Mouse (Mus musculus): ENCODE data around the gene Gm28048.

Gene Gm28048

DNA sequence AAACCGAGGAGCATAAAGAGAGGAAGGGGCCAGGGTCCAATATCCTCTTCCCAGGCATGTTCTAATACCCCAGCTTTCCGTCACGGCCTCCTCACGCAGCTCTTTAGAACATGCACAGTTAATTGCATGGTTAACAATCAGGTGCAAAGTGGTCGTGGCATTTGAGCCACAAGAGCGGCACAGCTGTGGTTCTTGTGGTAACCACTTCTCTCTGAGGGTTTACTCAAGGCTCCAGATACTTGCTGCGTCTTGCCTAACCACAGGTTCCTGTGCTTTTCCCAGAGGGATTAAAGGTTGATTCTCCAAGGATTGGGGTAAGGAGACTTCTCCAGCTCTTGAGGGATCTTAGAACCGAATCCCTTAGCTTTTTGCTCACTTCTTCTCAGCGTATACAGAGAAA is 90.6 kb downstream of the Gm28048 start:
- DNase-seq (ENCODE audit: low spot score in 2 of 2) = no peak

- DNase-seq (ENCODE audit: low spot score in 2 of 2) = no peak
Observed at GRCm38 (mm10) chr11:22889224-22889623, 92.7 kb downstream of the Gm28048 start.

- no peak for DNase-seq (ENCODE audit: low spot score in 2 of 2)
Observed at GRCm38 (mm10) chr11:22886991-22887390, 94.9 kb downstream of the Gm28048 start.

- DNase-seq (ENCODE audit: low spot score in 2 of 2) = no peak
Observed at GRCm38 (mm10) chr11:22885350-22885749, 96.5 kb downstream of the Gm28048 start.

DNA sequence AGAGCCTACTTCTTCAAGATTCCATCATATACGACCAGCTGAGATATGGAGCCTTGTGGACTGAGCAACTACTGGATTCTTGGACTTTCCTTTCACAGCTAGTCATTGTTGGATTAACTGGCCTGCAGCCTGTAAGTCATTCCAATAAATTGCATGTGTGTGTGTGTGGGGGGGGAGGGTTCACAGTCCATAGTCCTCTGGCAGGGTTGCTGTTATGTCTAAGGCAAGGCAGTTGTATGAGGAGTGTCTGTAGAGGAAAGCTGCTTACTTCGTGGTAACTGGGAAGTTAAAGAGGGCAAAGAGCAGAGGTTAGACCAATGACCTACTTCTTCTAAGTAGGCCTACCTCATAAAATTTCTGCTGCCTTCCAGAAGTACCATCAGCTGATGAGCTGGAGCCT is 98.2 kb downstream of the Gm28048 start:
- no peak for DNase-seq (ENCODE audit: low spot score in 2 of 2)

GRCm38 (mm10) chr11:22882926-22883325 is 99.0 kb downstream of the Gm28048 start:
- no peak for DNase-seq (ENCODE audit: low spot score in 2 of 2)

DNA sequence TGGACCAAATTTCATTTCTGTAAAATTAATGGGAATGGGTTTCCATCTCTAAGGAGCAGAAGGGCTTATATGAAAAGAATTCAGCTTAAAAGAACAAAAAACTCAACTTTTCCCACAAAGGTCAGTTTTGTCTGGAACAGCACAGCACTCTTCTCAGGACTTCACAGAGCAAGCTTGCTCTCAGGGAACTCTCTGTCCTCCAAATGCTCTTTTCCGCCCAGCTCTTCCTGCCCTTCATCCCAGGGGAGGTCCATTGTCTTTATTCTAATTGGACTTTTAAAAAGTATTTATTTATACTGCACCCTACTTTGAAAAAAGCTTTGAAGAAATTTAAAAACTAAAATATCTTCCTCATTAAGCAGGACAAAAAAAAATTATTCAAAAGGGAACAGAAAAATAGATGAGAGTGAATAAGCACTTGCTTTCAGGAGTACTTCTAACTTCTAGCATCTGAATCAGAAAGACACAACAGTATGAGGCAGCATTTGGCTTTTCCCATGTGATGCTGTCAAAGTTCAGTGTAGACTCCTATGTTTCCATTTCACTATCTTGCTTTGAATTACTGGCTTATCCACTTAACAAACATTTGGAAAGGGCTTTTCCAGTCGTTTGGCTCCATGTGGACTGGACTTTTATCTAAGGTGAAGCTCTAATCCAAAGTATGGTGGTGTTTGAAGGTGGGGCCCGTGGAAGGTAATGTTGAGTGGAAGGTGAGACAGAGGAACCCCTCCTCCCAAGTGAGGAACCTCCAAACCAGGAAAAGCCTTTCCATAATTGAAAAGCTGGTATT is 101.3 kb downstream of the Gm28048 start:
- no peak for DNase-seq (ENCODE audit: low spot score in 2 of 2)

DNA sequence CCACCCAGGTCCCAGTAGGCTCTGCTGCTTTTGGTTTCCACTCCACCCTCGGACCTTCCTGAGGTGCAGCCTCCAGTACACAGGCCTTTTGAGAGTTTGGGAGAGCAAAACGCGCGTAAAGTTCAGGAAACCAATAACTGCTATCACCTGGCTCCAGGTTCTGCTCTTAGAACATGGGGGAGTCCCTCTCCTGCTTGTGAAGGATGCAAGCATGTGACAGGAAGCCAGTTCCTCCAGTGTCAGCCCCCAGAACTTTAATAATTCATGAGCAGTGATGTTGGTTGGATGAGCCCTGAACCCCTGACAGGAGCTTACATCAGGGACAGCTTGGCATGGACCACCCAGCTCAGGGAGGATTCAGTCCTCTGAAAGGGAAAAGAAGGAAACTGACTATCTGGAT is 102.2 kb downstream of the Gm28048 start:
- DNase-seq (ENCODE audit: low spot score in 2 of 2) = no peak

- no peak for DNase-seq (ENCODE audit: low spot score in 2 of 2)
Observed at GRCm38 (mm10) chr11:22876680-22877330, 105.1 kb downstream of the Gm28048 start.

DNA sequence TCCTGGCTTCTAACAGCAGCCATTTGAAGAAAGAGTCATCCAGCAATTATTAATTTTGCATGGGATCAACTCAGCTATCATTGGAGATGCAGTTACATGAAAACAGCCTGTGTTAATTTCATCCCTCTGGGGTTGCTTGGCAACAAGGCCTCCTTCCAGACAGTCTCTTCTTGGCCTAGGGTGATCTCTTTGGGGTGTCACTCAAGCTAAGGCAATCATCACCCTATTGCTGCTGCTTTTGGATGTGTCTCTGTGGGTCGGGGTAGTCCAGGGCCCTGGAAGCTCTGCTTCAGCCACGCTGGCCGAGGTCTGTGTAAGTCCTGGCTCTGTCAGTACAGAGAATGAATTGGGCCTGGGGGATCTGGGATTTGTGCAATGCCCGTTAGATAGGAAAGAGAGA is 106.6 kb downstream of the Gm28048 start:
- no peak for DNase-seq (ENCODE audit: low spot score in 2 of 2)

- DNase-seq (ENCODE audit: low spot score in 2 of 2) = no peak
Observed at GRCm38 (mm10) chr11:22874747-22875146, 107.1 kb downstream of the Gm28048 start.

DNA sequence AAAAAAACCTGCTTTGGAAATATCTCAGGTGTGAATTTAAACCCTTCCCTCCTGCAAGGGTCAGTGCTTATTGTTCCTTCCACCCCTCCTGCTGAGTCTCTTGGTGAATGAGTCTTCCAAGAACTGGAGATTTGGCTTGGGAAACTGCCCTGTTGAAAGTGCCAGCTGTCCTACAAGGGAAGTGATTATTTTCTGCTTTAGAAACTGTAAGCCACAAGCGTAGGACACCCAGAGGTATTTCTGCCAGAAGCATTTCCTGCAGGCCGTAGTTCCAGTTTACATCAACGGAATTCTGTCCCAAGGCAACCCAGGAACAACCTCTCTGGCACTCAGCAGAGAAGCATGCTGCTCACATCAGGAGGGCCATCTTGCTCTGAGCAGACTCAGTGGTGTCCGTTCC is 108.5 kb downstream of the Gm28048 start:
- no peak for DNase-seq (ENCODE audit: low spot score in 2 of 2)

DNA sequence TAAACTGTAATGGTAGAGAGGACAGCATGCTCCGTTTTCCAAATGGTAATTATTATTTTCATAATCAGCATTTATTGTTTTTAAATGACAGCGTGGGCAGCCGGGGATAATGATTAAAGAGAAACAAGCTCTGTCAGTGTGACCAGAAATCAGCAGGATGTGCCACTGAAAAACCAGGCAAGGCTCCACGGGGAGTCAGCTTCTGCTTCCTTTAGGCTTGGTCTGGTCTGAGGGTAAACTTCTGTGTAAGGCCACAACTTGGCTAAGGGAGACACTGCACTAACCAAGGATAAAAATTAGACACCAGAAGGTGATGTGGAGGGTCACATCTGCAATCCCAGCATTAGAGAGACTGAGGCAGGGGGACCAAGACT is 109.6 kb downstream of the Gm28048 start:
- DNase-seq (ENCODE audit: low spot score in 2 of 2) = no peak

GRCm38 (mm10) chr11:22871628-22872306 is 110.1 kb downstream of the Gm28048 start:
- DNase-seq (ENCODE audit: low spot score in 2 of 2) = no peak

DNA sequence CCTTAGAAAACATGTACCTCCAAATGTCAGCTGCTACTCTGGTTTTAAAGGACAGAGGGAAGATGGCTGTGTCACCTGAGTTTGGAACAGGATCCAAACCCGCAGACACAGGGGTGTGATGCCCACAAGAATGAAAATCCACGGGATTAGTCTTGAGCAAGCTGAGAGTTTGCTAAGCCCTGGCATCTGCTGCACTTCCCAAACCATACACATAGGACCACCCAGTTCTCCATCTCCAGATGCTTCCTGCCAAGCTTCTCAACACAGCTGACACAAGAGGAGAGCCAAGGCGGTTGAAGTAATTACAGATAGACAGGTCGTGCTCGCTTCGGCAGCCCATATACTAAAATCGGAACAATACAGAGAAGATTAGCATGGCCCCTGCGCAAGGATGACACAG is 113.3 kb downstream of the Gm28048 start:
- no peak for DNase-seq (ENCODE audit: low spot score in 2 of 2)

- DNase-seq (ENCODE audit: low spot score in 2 of 2) = no peak
Observed at GRCm38 (mm10) chr11:22867691-22868090, 114.2 kb downstream of the Gm28048 start.

DNA sequence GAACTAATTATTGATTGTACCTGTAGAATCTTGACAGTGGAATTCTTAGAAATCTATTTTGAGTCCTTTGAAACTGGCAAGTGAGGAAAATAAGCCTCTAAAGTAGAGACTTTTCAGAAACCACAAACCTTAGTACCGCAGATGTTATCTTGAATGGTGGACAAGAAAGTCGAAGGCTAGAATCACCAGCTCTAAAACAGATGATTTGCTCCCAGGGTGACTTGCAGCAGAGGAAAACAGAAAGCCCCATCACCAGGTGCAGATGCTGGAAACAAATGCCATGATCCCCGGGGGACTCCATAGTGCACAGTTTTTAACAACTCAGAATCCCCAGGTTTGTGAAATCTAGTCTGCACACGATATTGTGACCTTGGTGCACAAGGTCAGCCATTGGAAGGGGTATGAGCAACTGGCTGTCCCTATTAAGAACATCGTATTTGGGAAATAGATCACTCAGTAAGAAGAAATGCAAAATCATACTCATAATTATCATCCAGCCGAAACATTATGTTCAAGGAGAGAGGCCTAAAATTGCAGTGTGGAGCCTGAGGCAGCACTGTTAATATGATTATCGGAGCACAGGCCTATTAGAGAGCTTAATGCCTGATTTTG is 116.1 kb downstream of the Gm28048 start:
- DNase-seq (ENCODE audit: low spot score in 2 of 2) = no peak

- no peak for DNase-seq (ENCODE audit: low spot score in 2 of 2)
Observed at GRCm38 (mm10) chr11:22864305-22865060, 117.4 kb downstream of the Gm28048 start.

DNA sequence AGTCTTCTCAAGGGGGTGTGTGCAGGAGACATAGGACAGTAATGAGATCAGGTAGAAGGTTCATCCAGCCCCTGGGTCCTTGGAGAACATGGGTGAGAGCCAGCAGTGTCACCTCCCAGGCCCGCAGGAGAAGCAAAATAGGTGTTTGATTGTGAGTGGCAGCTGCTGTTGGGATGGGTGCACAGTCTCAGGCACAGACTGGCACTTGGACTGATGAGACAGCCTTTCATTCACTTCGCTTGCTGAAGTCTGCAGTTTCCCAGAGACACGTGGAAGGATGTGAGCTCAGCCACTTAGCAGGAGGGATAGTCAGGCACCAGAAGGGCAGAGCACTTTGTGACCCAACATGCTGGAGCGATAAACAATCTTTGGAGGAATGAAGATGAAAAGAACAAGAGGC is 118.3 kb downstream of the Gm28048 start:
- no peak for DNase-seq (ENCODE audit: low spot score in 2 of 2)

GRCm38 (mm10) chr11:22861315-22861714 is 120.6 kb downstream of the Gm28048 start:
- DNase-seq (ENCODE audit: low spot score in 2 of 2) = no peak

GRCm38 (mm10) chr11:22860335-22861227 is 121.3 kb downstream of the Gm28048 start, which contains the start of gene B3gnt2:
B3gnt2 (minus strand) TSS chr11:22860961.
- DNase-seq (ENCODE audit: low spot score in 2 of 2) = no peak

Measured in spleen, postnatal 14 days (tissue).